In the genomic region with DNA sequence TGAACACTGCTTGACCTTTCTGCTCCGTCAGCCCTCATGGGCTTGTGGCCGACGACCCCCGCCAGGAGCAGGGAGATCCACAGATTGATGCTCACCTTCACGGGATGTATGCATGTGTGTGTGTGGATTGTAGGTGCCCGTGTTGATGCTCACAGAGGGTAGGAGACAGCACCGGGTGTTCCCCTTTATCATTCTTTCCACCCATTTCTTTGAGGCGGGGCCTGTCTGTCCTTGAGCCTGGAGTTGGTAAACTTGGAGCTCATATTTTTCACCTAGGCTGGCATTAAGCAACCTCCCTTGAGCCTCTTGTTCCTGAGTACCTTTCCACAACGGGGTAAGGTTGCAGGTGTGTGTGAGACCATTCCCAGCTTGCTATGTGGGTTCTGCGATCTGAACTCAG, we compare ENCODE assay signal across 26 mouse cellular contexts. TPM values are rescaled to one million over a fixed set of nuclear protein-coding genes. Genes with fewer than 3 reads are reported as not detected.
DNase-seq lines count a peak whose midpoint lies in the region; ATAC-seq and TF ChIP-seq lines count a peak whose summit lies in the region.
"Had no signal": no experiment of that assay in that cellular context is flagged by ENCODE, and none has a peak within 500 bp of the region (broad histone marks: within the 10 kb centered on the region; RNA-seq: fewer than 3 reads in every experiment).

No protein-coding gene starts in this region.

- peaks cover 30% of the 10 kb centered on the region for H3K27me3 ChIP-seq in midbrain, embryonic 10.5 days (ENCODE audit: low read depth, poor library complexity, severe bottlenecking)
- no peaks in the 10 kb centered on the region; the same call in 1 of the 2 replicates for H3K27me3 ChIP-seq in midbrain, embryonic 14.5 days (ENCODE audit: control insufficient read depth, insufficient read depth, low read length)
- H3K27me3 ChIP-seq in forebrain, embryonic 15.5 days, result no peaks in the 10 kb centered on the region
- H3K27me3 ChIP-seq in midbrain, postnatal 0 days (ENCODE audit: insufficient read depth, low read length), result no peaks in the 10 kb centered on the region; the same call in 1 of the 2 replicates
- H3K27me3 ChIP-seq: embryonic facial prominence, embryonic 15.5 days; limb, embryonic 15.5 days; liver, embryonic 15.5 days; neural tube, embryonic 13.5 days; Patski had no signal

- H3K27ac ChIP-seq in midbrain, embryonic 10.5 days (replicated peaks), result peak overlapping the region; percentile 72
- no peak overlapping the region for H3K27ac ChIP-seq in midbrain, embryonic 14.5 days (replicated peaks; ENCODE audit: low read depth, low read length)
- H3K27ac ChIP-seq in forebrain, embryonic 15.5 days (replicated peaks), result peak overlapping the region; percentile 67
- H3K27ac ChIP-seq in midbrain, postnatal 0 days (ENCODE audit: low read depth, low read length), result no peak overlapping the region
- H3K27ac ChIP-seq: embryonic facial prominence, embryonic 10.5 days; embryonic facial prominence, embryonic 15.5 days; hindbrain, embryonic 14.5 days; limb, embryonic 10.5 days; limb, embryonic 15.5 days; liver, embryonic 15.5 days; midbrain, embryonic 12.5 days; neural tube, embryonic 13.5 days had no signal

- H3K9me3 ChIP-seq in midbrain, embryonic 10.5 days (replicated peaks), result no peaks in the 10 kb centered on the region
- no peaks in the 10 kb centered on the region for H3K9me3 ChIP-seq in midbrain, embryonic 14.5 days (ENCODE audit: control insufficient read depth, low read length)
- H3K9me3 ChIP-seq in forebrain, embryonic 15.5 days, result no peaks in the 10 kb centered on the region
- no peaks in the 10 kb centered on the region for H3K9me3 ChIP-seq in midbrain, postnatal 0 days (ENCODE audit: low read length)
- H3K9me3 ChIP-seq: embryonic facial prominence, embryonic 10.5 days; embryonic facial prominence, embryonic 15.5 days; limb, embryonic 10.5 days; limb, embryonic 15.5 days; liver, embryonic 15.5 days; midbrain, embryonic 12.5 days; neural tube, embryonic 13.5 days had no signal

- WGBS in midbrain, embryonic 10.5 days, result 67% methylated on average over 10 of the region's 10 CpGs
- 54% methylated on average over 10 of the region's 10 CpGs for WGBS in midbrain, embryonic 14.5 days
- WGBS in forebrain, embryonic 15.5 days, result 75% methylated on average over 10 of the region's 10 CpGs
- 55% methylated on average over 10 of the region's 10 CpGs for WGBS in midbrain, postnatal 0 days

- no peak overlapping the region for H3K9ac ChIP-seq in midbrain, embryonic 14.5 days (replicated peaks; ENCODE audit: low read length)
- no peak overlapping the region for H3K9ac ChIP-seq in forebrain, embryonic 15.5 days (replicated peaks)
- no peak overlapping the region for H3K9ac ChIP-seq in midbrain, postnatal 0 days (replicated peaks; ENCODE audit: low read length, poor library complexity, severe bottlenecking)
- H3K9ac ChIP-seq: embryonic facial prominence, embryonic 15.5 days; hindbrain, embryonic 14.5 days; limb, embryonic 15.5 days; liver, embryonic 15.5 days; lung, embryonic 14.5 days; midbrain, embryonic 12.5 days; neural tube, embryonic 13.5 days had no signal

- no peaks in the 10 kb centered on the region for H3K36me3 ChIP-seq in midbrain, embryonic 10.5 days
- H3K36me3 ChIP-seq in midbrain, embryonic 14.5 days (ENCODE audit: control insufficient read depth, insufficient read depth, low read length), result no peaks in the 10 kb centered on the region
- H3K36me3 ChIP-seq in forebrain, embryonic 15.5 days, result no peaks in the 10 kb centered on the region
- no peaks in the 10 kb centered on the region for H3K36me3 ChIP-seq in midbrain, postnatal 0 days (ENCODE audit: insufficient read depth, low read length)
- H3K36me3 ChIP-seq: embryonic facial prominence, embryonic 10.5 days; embryonic facial prominence, embryonic 15.5 days; limb, embryonic 10.5 days; limb, embryonic 15.5 days; liver, embryonic 15.5 days; midbrain, embryonic 12.5 days; neural tube, embryonic 13.5 days had no signal

- no peak overlapping the region for H3K4me3 ChIP-seq in midbrain, embryonic 10.5 days
- no peak overlapping the region for H3K4me3 ChIP-seq in midbrain, embryonic 14.5 days (replicated peaks; ENCODE audit: low read depth, low read length)
- no peak overlapping the region for H3K4me3 ChIP-seq in forebrain, embryonic 15.5 days
- H3K4me3 ChIP-seq in midbrain, postnatal 0 days (ENCODE audit: low read depth, low read length), result no peak overlapping the region
- H3K4me3 ChIP-seq: embryonic facial prominence, embryonic 10.5 days; embryonic facial prominence, embryonic 15.5 days; limb, embryonic 10.5 days; limb, embryonic 15.5 days; liver, embryonic 15.5 days; midbrain, embryonic 12.5 days; neural tube, embryonic 13.5 days had no signal

- TF ChIP-seq CTCF in midbrain, postnatal 0 days (IDR thresholded peaks at IDR 0.05), result no peak

- H3K4me1 ChIP-seq in midbrain, embryonic 10.5 days, result peaks cover 29% of the 10 kb centered on the region
- 0 out of 2 replicates have a peak, but pooled peaks cover 3% of the 10 kb centered on the region for H3K4me1 ChIP-seq in midbrain, embryonic 14.5 days (ENCODE audit: control insufficient read depth, insufficient read depth, low read length)
- H3K4me1 ChIP-seq in forebrain, embryonic 15.5 days, result no peaks in the 10 kb centered on the region
- H3K4me1 ChIP-seq in midbrain, postnatal 0 days (ENCODE audit: insufficient read depth, low read length), result no peaks in the 10 kb centered on the region
- H3K4me1 ChIP-seq: embryonic facial prominence, embryonic 10.5 days; embryonic facial prominence, embryonic 15.5 days; limb, embryonic 10.5 days; limb, embryonic 15.5 days; neural tube, embryonic 13.5 days had no signal

- DNase-seq in heart, adult 11 months, result peak; percentile 68
- DNase-seq in heart, adult 8-10 months (ENCODE audit: low spot score), result no peak
- DNase-seq in midbrain, embryonic 10.5 days (ENCODE audit: low spot score), result no peak
- DNase-seq in midbrain, embryonic 14.5 days, result no peak
- no peak for DNase-seq in midbrain, postnatal 0 days (ENCODE audit: low spot score)
- DNase-seq in lung, postnatal 36 days, result no peak
- DNase-seq in thymus, postnatal 36 days, result no peak
- DNase-seq: adrenal gland, postnatal 10 days; cerebellum, adult 8-10 months; cerebellum, postnatal 25 days; heart, postnatal 36 days; kidney, adult 2 months; kidney, postnatal 36 days; lung, embryonic 14.5 days; lung, postnatal 14 days had no signal

- H3K4me2 ChIP-seq in midbrain, embryonic 14.5 days (ENCODE audit: low read length), result no peak overlapping the region
- 0 out of 2 replicates have a peak overlapping the region, but pooled peaks have one; percentile 9 for H3K4me2 ChIP-seq in forebrain, embryonic 15.5 days (replicated peaks)
- no peak overlapping the region for H3K4me2 ChIP-seq in midbrain, postnatal 0 days (ENCODE audit: low read depth, low read length, poor library complexity, severe bottlenecking)
- H3K4me2 ChIP-seq: embryonic facial prominence, embryonic 15.5 days; heart, embryonic 11.5 days; hindbrain, embryonic 14.5 days; limb, embryonic 15.5 days; liver, embryonic 15.5 days; lung, embryonic 14.5 days; midbrain, embryonic 12.5 days; neural tube, embryonic 13.5 days had no signal

- no peak for ATAC-seq in midbrain, embryonic 14.5 days (ENCODE audit: low FRiP score, low TSS enrichment)
- ATAC-seq in forebrain, embryonic 15.5 days (replicated peaks), result peak; percentile 41; the same call in 1 of the 2 replicates
- peak; percentile 34; the same call in 1 of the 2 replicates for ATAC-seq in midbrain, postnatal 0 days (ENCODE audit: low FRiP score)
- ATAC-seq: Patski had no signal

RNA-seq across cellular contexts. Expression of gene Senp7, which starts 10.0 kb away (rescaled TPM):
- 10 to 100 TPM; 14.2 to 18.6 (median 17.4) TPM for total RNA-seq in heart, adult 8-10 months (2022)
- polyA plus RNA-seq in midbrain, embryonic 10.5 days (2016; fragmentation: Nextera tagmentation; extraction: Ambion mirVana), result 32.4 and 39.6 TPM in 2 replicates
- 59.6 and 70.9 TPM in 2 replicates for polyA plus RNA-seq in midbrain, embryonic 14.5 days (2014; fragmentation: Nextera tagmentation; extraction: Ambion mirVana)
- polyA plus RNA-seq in forebrain, embryonic 15.5 days (2015; fragmentation: Nextera tagmentation; extraction: Ambion mirVana), result 57.7 and 58.4 TPM in 2 replicates
- total RNA-seq in midbrain, postnatal 0 days (2014; rRNA removed), result 26.7 and 40.0 TPM in 2 replicates
- polyA plus RNA-seq in midbrain, postnatal 0 days (2015; fragmentation: Nextera tagmentation; extraction: Ambion mirVana), result 32.0 and 34.7 TPM in 2 replicates

RNA-seq across cellular contexts. Expression of gene Trmt10c, which starts 20.5 kb away (rescaled TPM):
- total RNA-seq in heart, adult 8-10 months (2022), result 10 to 100 TPM in 3 of 4 experiments, 1 to 10 TPM in 1; 9.7 to 12.9 (median 11.9) TPM
- polyA plus RNA-seq in midbrain, embryonic 10.5 days (2016; fragmentation: Nextera tagmentation; extraction: Ambion mirVana), result 30.9 and 34.8 TPM in 2 replicates
- polyA plus RNA-seq in midbrain, embryonic 14.5 days (2014; fragmentation: Nextera tagmentation; extraction: Ambion mirVana), result 23.8 and 24.0 TPM in 2 replicates
- polyA plus RNA-seq in forebrain, embryonic 15.5 days (2015; fragmentation: Nextera tagmentation; extraction: Ambion mirVana), result 25.1 and 25.7 TPM in 2 replicates
- total RNA-seq in midbrain, postnatal 0 days (2014; rRNA removed), result 10.1 and 12.6 TPM in 2 replicates
- 13.4 and 15.0 TPM in 2 replicates for polyA plus RNA-seq in midbrain, postnatal 0 days (2015; fragmentation: Nextera tagmentation; extraction: Ambion mirVana)

RNA-seq across cellular contexts. Expression of gene Pcnp, which starts 28.6 kb away (rescaled TPM):
- total RNA-seq in heart, adult 8-10 months (2022), result 10 to 100 TPM; 46.3 to 56.5 (median 47.5) TPM
- polyA plus RNA-seq in midbrain, embryonic 10.5 days (2016; fragmentation: Nextera tagmentation; extraction: Ambion mirVana), result 346 and 352 TPM in 2 replicates
- polyA plus RNA-seq in midbrain, embryonic 14.5 days (2014; fragmentation: Nextera tagmentation; extraction: Ambion mirVana), result 212 and 241 TPM in 2 replicates
- polyA plus RNA-seq in forebrain, embryonic 15.5 days (2015; fragmentation: Nextera tagmentation; extraction: Ambion mirVana), result 234 and 248 TPM in 2 replicates
- total RNA-seq in midbrain, postnatal 0 days (2014; rRNA removed), result 76.5 and 103 TPM in 2 replicates
- 224 and 233 TPM in 2 replicates for polyA plus RNA-seq in midbrain, postnatal 0 days (2015; fragmentation: Nextera tagmentation; extraction: Ambion mirVana)

Comparison
In these comparisons a context has a peak if more than half of its experiments do, and no peak if none do; other contexts are left out.
1. H3K27ac ChIP-seq: peak in midbrain, embryonic 10.5 days (single experiment) and forebrain, embryonic 15.5 days (single experiment); none in midbrain, embryonic 14.5 days (single experiment) and midbrain, postnatal 0 days (single experiment).